Mouse (Mus musculus) gastrocnemius, postnatal 36 days (tissue): ENCODE results near the gene Fads2. TPM values are rescaled to one million over a fixed set of nuclear protein-coding genes. Genes with fewer than 3 reads are reported as not detected.

ENCODE experiments used
- DNase-seq, 2 experiments: peaks; one replicate each; pipeline ENCODE4 v3.0.0; 2022
- intact Hi-C: fragments of 180-260 bp; cut with DNase I; formaldehyde crosslinking; loops from one replicate; pipeline ENCODE4 v1.15.1; 2025
- total RNA-seq, 2 experiments: library from RNA; stranded (reverse); gene quantifications; 2 replicates each; pipeline ENCODE4 v1.2.3; 2021

Gene Fads2
- total RNA-seq, 2 experiments from 2014 or later, result 2.2 to 2.4 TPM

DNA sequence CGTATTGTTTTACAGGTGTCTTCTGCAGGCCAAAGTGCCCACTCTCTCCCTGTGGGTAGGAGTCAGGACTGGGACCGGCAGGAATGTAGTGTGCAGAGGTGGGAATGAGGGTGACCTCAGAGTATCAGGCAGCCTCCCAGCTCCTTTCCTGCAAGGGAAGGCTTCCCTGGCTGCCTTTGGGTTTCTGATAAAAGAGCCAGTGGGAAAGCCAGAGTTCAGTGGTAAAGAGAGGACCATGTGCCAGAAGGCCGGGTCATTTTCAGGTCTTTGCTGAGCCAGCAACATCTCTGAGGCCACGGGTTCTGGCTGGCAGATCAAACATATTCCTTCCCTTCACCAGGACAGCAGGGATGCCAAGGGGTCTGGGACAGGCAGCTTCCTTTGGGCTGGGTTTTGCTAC is 55.2 kb downstream of the Fads2 start:
- DNase-seq, result no peak
- intact Hi-C loops, result no loop called here

- intact Hi-C loops, result no loop called here
- DNase-seq, result no peak
Observed at GRCm38 (mm10) chr19:10045707-10046106, 55.8 kb downstream of the Fads2 start.

GRCm38 (mm10) chr19:10043643-10044042 is 57.9 kb downstream of the Fads2 start:
- intact Hi-C loops, result loop anchor here (5.0 kb wide), 1 partner anchor 59 kb away; the partner anchor contains the start of gene Fads2
- DNase-seq, result no peak

DNA sequence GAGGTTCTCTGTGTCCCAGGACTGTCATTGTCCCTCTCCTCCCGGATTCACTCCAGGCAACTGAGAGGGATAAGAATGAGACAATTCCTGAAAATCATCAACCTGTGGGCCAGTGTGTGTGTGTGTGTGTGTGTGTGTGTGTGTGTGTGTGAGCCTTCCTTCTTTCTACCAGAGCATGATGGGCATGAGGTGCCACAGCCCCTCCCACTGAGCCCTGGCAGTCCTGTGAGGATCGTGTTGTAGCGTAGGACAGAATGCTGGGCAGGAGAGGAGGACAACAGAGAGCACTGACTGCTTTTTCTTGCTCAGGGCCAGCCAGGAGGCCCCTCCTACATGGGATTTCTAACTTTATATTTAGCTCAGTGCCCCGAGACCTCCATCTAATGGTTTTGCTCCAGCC is 58.7 kb downstream of the Fads2 start:
- DNase-seq, result no peak
- intact Hi-C loops, result loop anchor here (5.0 kb wide), 1 partner anchor 59 kb away; the partner anchor contains the start of gene Fads2

GRCm38 (mm10) chr19:10042232-10042631 is 59.3 kb downstream of the Fads2 start:
- no peak for DNase-seq
- intact Hi-C loops, result loop anchor here (5.0 kb wide), 1 partner anchor 60 kb away; the partner anchor contains the start of gene Fads2

DNA sequence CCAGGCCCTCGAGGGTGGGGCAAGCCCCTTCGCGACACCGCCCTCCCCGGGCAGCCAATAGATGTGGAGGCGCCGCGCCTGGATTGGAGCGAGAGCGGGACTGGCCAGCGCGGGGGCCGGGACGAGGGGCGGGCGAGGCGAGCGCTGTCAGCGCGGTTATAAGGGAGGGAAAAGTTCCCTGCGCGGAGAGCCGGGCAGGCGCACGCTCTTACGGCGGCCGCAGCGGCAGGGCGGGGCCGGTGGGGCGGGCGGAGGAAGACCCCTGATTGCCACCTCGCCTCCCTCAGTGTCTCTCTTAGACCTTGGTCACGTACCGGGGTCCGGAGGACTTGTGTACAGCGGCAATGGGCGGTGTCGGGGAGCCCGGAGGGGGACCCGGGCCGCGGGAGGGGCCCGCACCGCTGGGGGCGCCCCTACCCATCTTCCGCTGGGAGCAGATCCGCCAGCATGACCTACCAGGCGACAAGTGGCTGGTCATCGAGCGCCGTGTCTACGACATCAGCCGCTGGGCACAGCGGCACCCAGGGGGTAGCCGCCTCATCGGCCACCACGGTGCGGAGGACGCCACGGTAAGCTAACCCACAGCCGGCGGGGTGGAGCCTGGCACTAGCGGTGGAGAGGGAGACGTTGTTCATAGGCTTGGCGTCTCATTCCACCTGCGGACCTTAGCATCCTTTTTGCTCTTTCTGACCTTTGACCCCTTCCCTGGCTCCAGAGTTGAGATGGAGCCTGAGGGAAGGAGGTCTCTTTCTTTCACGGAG is 60.0 kb downstream of the Fads2 start, which contains the start of gene Fads3:
Fads3 (plus strand) TSS at position 182 of the 761 bp plus-strand sequence.
- peak; percentile 72 to 83 for DNase-seq
- intact Hi-C loops, result loop anchor here (5.0 kb wide), 1 partner anchor 61 kb away; the partner anchor contains the start of gene Fads2

- intact Hi-C loops, result loop anchor here (5.0 kb wide), 1 partner anchor 61 kb away; the partner anchor contains the start of gene Fads2
Observed at GRCm38 (mm10) chr19:10040866-10041387, 60.6 kb downstream of the Fads2 start.

GRCm38 (mm10) chr19:10039615-10040014 is 61.9 kb downstream of the Fads2 start:
- no peak for DNase-seq
- intact Hi-C loops, result loop anchor here (5.0 kb wide), 2 partner anchors 63 to 158 kb away; partner anchors contain the start of gene Fads2

More at GRCm38 (mm10) chr19:10040866-10041387, 60.6 kb downstream of the Fads2 start:
- no peak for DNase-seq

- intact Hi-C loops, result loop anchor here (5.0 kb wide), 1 partner anchor 158 kb away; no protein-coding TSS in a partner anchor
Observed at GRCm38 (mm10) chr19:10038910-10039309, 62.6 kb downstream of the Fads2 start.

GRCm38 (mm10) chr19:10038364-10038763 is 63.2 kb downstream of the Fads2 start:
- no peak for DNase-seq
- intact Hi-C loops, result loop anchor here (5.0 kb wide), 1 partner anchor 159 kb away; no protein-coding TSS in a partner anchor

More at GRCm38 (mm10) chr19:10038910-10039309, 62.6 kb downstream of the Fads2 start:
- no peak for DNase-seq

GRCm38 (mm10) chr19:10037534-10037933 is 64.0 kb downstream of the Fads2 start:
- intact Hi-C loops, result loop anchor here (5.0 kb wide), 1 partner anchor 160 kb away; no protein-coding TSS in a partner anchor
- DNase-seq, result no peak

DNA sequence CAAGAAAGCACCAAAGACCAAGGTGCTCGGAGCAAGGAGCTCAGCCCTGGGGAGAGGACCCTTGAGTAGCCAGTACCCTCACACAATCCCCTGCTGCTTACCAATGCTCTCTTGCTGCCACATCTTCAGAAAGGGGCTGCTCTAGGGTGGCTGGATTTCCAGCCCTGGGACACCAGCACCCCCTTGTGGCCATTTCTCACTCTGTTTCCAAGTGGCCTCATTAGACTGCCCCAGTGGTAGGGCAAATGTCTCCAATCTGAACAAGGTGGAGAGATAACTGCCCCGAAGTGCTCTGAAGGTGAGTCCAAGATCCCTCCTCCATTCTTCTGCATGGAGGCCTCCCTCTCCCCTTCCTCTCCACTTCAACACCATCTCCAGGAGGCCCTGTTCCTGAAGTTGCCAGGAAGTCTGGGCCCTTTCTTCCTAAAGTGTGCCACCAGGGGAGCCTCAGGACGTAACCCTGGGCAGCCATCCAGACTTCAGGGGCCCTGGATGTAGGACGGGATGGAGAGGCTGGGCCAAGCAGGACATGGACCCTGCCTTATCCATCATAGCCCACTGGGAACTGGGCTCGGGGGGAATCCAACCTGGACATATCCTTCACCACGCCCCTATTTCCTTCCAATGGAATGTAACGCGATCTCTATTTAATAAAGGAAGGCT is 66.6 kb downstream of the Fads2 start:
- peak; percentile 71 to 79 for DNase-seq
- intact Hi-C loops, result loop anchor here (1.0 to 5.0 kb wide), 2 partner anchors 35 to 162 kb away; no protein-coding TSS in a partner anchor

GRCm38 (mm10) chr19:10034356-10034755 is 67.2 kb downstream of the Fads2 start:
- no peak for DNase-seq
- intact Hi-C loops, result loop anchor here (1.0 kb wide), 1 partner anchor 34 kb away; no protein-coding TSS in a partner anchor

GRCm38 (mm10) chr19:10033211-10033973 is 68.2 kb downstream of the Fads2 start:
- DNase-seq, result peak in 1 of 2 experiments; percentile 46
- intact Hi-C loops, result loop anchor here (2.0 kb wide), 1 partner anchor 119 kb away; no protein-coding TSS in a partner anchor

GRCm38 (mm10) chr19:10029746-10030145 is 71.8 kb downstream of the Fads2 start:
- peak in 1 of 2 experiments; percentile 8 for DNase-seq
- intact Hi-C loops, result no loop called here

DNA sequence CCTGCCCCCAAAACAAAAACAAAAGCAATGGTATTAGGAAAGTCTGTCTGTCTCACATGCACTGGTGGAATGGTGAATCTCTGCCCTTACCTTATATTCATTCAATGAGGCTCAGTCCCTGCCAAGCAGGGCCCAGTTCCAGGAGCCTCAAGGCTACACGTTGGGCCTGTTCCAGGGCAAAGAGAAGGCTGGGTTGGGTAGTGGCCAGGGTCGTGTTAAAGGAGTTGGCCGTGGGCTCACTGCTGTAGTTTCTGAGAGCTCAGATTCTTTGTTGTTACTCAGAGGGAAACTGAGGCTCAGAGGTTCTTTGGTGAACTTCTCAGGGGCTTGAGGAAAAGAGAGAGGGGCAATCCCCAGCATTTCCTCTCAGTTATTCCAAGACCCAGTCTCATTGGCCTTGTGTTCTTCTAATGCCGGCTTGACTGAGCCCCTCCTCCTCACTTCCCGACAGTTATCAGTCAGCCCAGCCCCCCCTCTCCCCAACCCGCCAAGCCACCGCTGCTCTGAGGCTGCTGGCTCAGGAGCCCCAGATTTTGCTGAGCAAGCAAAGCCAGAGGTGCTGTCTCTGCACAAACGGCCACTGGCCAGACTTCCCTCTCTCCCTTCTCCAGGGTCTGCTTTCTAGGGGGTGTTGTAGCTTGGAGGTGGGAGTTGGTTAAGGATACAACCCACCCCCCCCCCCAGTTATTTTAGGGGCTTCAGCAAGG is 76.2 kb downstream of the Fads2 start:
- intact Hi-C loops, result no loop called here
- peak in 1 of 2 experiments; percentile 49 for DNase-seq

- intact Hi-C loops, result no loop called here
- no peak for DNase-seq
Observed at GRCm38 (mm10) chr19:10023304-10023758, 78.2 kb downstream of the Fads2 start.

- intact Hi-C loops, result no loop called here
- peak in 1 of 2 experiments; percentile 41 for DNase-seq
Observed at GRCm38 (mm10) chr19:10022414-10023303, 78.9 kb downstream of the Fads2 start.
